Mouse (Mus musculus) frontal cortex, postnatal 10 days (tissue): ENCODE data around the gene Nkx6-2.

Source experiments
- DNase-seq, 2 experiments: peaks; one replicate each; pipeline ENCODE4 v3.0.0; 2022; ENCODE audit warnings: low spot score in 2 of 2, mixed read lengths in 1 of 2

The Nkx6-2 gene

DNA sequence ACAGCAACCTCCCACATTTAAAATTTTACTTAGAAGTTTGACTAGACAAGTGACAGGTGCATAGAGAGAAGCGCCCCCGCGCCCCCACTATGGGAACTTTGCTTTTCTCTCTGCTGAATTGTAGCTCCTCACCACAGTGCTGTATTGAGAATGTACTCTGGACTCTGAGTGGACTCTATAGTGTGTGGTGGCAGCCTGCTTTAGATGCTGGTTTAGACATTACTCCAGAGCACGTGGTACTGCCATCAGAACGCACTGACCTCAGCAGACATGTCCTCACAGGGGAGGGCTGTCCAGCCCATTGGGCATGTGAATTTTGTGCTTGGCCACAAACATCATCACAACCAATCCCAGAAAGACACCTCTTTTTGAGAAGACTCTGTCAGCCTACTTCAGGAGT is 11.8 kb downstream of the Nkx6-2 start:
- no peak for DNase-seq

DNA sequence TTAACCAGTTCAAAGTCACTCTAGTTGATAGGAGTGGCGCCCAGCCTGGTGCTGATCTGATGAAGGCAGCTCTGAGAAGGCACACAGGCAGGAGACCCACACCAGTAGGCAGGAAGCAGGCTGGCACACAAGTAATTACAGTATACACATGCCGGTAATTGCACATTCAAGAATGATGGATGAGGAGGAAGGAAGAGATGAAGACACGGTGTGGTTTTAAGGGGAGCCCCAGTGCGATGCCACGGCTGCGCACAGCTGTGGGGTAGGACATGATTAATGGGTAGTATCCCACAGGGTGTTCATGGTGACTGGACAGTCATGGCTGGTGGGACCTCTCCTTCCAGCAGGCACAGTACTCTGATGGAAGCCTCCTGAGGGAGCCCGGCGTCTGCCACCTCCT is 16.1 kb downstream of the Nkx6-2 start:
- no peak for DNase-seq

DNA sequence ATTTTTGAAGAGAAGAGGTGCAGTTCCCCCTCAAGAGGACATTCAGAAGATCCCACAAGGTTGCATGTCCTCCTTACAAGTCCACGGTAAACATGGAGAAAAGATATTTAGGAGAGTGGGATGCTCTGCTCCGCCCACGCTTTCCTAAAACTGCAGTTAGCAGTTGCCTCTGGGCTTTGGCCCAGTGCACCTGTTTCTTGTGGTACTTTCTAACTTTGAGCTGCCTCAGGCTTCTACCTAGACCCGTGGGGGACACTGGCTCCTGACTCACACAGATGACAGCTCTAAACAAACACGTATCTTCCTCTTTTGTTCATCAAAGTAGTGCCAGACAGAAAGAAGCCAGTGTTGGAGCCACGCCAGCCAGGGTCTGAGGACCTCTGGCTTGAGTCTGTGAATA is 16.6 kb downstream of the Nkx6-2 start:
- no peak for DNase-seq

DNA sequence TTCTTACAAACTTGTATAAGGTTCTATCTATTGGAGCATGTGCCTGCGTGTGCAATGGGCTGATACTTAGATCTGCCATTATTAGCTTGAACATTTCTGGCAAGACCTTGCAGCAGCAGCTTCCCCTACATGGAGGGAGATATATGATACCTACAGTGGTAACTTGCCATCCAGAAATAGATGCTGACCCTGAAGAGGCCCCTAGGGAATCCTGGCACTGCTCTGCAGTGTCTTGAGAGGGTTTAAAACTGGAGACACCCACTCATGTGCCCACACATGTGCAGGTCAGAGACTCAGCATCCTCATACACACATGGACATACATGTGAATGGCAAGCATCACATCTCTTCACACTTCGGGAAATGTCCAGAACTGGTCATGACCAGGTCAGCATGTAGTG is 18.4 kb downstream of the Nkx6-2 start:
- DNase-seq, result no peak

DNA sequence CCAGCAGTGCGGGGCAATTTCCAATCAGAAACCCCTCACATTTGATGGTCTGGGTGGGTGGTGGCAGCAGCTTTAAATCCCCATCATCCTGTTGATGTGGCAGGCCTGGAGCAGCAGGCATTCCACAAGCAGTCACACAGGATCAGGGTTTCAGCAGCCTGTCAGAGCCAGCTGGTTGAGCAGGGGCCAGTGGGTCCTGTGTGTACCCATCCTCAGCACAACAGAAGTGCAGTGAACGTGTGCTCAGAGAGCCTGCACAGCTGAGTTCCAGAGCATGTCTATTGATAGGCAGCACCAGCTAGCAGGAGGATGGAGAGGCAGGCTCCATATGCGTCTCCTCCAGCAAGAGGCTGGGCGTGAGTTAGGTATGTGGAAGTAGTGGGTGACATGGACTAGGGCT is 19.2 kb downstream of the Nkx6-2 start:
- no peak for DNase-seq

DNA sequence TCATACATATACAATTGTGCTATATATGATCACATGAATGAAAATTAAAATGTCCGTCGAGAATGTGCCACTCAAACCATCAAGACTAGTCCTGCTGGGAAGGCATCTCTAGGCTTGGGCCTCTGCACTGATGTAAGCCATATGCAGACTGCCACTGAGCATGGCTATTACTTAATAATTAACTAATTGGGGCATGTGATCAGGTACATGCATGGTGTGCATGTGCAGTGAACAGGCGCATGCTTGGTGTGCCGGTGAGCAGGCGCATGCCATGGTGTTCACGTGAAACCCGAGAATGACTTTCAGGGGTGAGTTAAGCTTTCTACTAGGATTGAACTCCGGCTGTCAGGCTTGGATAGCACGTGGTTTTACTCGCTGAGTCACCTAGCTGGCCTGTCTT is 22.9 kb downstream of the Nkx6-2 start:
- DNase-seq, result no peak

DNA sequence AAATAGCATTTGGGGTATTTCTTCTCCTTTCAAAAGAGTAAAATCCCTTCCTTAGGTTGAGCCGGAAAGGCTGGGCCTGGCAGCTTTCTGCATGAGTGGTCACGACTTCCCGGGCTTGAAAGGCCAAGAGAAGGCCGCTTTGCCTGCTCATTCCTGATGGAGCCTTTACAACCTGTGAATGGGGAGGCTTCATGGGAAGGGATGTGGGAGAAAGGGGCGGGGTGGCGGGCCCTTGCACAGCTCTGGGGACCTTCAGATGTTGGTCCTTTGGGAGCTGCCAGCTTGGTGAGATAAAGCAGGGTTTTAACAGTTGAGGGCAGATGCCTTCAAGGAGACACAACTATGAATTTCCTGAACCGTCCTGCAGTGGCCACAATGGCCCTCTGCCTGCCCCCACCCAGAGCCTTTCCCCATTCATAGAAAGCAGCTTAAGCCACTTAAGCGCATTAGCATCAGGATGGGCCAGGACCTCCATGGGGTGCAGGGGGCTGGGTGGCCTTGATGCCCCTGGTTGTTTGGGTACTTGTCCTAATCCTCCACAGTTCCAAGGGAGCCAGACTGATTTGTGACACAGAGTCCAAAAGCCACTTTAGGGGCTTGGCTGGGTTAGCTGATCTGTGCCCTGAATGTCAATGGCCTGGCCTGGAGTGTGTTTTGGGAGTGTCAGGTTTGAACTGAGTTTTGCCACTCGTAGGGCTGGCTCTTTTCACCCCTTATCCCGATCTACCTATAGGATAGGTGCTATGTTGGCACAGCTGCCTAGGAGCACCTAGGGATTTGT is 25.7 kb downstream of the Nkx6-2 start:
- DNase-seq, result no peak

DNA sequence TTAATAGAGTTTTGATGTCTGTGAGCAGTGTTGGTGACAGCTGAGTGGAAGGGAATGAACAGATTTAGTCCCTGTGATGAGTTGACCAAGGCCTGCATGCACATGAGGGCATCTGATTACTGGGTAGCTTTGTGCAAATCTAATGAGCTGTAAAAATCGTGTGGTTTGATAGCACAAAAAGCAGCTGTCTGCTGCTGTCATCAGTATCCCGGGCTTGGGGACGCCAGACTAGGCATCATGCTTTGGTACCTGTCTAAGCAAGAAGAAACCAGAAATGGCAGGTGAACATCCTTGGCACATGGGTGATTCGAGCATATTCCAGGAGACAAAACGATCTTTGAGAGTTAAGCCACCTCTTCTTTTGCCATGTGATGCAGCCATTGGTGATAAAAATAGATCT is 26.3 kb downstream of the Nkx6-2 start:
- no peak for DNase-seq

DNA sequence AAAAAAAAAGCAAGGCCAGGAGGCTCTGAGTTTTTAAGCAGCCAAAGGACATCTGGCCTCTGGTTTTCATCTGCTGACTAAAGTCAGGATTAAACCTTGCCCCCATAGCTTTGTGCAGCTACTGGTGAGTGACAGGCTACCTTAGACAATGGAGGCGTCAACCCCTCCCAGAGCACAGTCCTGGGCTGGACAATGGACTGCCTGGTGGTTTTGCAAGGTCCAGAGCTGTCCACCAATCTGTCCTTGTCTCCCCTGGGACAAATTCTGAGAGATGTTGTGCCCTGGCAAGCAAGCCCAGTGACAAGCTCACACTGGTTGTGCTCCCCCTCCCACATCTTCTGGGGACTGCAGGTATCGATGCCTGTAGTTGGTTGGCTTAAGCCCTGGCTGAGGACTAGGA is 31.1 kb downstream of the Nkx6-2 start:
- DNase-seq, result no peak

DNA sequence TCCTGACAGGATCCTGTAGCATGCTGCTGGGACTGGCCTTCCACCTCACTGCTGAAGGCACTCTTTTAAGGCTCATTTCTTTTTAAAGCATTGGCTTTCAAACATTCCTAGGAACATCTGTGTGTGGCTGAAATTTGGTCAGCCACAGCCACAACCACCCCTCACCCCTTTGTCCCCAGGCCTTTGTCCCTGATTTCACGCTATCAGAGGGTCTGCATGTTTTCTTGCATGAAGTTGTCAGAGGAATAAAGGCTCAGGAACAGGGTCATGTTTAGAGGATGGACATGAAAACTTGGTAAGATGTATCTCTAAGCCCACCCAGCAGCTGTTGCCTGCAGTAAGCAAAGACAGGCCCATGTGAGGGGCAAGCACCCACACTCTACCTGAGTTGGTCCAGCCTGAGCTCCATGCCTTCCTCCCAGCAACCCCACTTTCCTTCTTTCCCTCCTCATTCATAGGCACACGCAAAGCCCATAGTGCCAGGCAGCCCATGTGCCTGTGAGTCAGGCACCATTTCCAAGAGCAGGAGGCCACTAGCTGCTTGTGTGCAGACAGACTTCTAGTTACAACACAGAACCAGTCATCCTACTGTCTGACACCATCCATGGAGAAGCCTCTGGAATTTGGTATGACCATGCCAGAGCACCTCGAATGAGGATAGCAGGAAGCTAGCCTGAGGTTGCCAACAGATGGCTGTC is 32.4 kb downstream of the Nkx6-2 start:
- DNase-seq, result no peak

DNA sequence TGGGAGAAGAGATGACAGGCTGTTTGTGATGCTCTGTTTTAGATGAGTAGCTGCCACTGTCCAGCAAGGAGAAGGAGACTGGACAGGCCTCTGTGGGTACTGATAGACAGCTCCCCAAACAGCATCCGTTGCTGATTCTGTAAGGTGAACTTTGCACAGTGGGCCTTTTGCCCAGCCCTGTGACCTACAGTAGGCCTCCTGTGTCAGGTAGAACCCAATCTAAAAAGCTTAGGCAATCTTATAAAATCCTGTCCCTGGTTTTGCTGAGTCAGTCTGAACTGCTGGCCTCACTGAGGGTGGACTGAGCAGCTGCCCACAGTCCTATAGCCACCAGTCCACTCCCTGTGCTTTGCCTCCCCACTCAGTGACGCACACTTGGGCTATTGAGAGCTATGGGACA is 35.3 kb downstream of the Nkx6-2 start:
- no peak for DNase-seq

DNA sequence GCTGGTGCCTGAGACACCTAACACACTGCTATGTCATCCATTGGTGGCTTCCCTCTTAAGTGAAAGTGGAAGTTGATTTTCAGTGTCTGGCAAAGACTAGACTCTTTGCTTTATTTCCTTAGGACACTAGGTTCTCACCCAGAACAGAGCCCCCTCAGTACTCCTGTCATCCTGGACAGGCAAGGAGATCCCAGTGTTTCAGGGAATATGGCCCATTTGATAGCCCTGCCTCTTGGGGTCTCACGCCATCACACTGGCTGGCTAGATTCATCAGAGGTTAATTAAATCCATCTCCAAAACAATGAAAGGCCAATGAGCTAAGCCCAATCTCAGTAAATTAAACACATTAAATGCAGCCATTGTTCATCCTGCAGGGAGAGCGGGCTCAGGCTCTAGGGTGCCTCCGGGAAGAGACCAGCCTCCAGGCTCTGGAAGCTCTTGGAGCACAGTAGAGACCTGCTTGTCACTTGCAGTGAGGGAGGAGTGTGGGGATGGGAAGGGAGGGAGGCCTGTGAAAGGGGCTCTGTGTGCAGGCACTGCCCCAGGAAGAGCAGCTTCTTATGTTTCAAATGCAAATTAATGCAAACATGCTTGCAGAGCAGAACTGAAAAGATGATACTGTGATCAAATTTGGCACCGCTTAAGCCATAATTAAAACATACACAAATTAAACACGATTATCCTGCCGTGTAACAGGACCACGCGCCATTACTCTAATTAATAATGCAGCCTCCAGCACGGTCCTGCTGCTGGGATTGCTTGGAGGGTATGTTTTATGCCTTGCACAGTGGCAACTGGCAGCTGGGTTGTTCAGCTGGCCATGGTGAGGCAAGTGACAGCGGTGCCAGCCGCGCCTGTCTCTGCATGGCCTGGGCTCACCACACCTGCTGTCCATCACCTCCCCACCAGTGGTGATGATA is 37.6 kb downstream of the Nkx6-2 start:
- DNase-seq, result peak; percentile 35 to 36

DNA sequence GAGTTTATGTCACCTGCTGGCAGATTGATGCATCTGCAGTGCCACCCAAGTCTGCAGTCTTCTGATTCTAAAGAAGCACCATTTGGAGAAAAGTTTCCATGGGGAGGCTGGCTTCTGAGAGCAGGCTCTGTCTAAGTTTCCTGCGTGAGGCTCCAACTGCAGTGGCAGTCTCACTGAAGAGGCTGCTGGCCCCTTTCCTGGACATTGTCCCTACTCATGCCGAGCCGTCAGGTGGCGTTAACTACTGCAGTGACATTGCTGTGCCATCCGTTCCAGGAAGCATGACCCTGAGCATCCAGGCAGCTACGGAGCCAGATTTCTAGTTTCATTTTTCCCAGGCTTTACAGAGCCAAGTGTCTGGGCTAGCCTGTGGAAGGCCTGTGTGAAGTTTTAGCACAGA is 41.2 kb downstream of the Nkx6-2 start:
- DNase-seq, result no peak

DNA sequence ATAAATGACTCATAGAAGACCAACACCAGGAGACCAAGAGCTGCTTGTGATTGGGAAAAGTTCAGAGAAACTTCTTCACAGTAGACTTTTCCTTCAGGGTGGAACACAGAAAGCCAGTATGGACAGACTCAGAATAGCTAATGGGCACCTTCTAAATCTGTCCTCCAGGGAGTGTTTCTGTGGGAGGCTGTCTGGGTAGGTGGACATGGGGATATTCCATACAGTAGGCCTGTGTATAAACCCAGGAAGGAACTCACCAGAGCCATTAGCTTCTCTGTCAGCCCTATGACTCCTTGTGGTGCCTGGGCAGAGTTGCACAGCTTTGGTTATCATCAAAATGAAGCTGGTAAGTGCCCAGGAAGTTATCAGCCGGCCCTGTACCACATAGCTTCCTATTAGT is 42.0 kb downstream of the Nkx6-2 start:
- no peak for DNase-seq

DNA sequence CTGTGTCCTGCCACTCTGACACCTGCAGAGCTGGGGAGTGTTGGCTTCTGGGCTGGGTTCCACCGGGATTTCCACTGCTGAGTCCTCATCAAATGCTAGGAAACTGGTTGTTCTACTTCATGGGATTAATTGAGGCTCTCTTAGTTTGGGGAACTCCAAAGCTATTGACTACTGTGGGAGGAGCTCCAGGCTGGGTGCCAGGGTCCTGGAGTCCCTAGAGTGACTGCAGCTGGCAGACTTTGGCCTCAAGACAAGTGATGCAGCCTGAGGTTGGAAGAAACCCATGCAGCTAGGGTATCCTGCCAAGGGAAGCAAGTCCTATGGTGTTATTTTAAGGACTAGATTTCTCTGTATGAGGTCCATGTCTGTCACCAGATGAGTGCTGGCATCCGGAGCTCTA is 44.1 kb downstream of the Nkx6-2 start:
- DNase-seq, result peak; percentile 39 to 52

DNA sequence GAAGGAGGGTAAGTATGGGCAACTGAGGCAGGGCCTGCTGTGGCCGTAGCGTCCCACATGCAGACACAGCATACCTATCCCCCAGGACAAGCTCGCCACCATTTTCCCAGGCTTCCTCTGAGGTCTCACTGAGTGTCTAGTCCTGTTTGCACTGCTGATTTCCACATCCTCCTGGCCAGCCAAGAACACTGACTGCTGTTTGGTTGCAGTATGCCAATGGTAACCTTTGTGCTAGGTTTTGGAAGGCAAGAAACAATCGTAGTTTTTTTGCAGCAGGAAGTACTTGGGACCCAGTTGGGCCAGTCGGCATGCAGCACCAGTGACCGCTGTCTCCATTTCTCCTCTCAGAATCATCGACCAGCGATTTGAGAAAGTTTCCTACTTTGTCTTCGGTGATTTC is 44.8 kb downstream of the Nkx6-2 start:
- DNase-seq, result no peak

DNA sequence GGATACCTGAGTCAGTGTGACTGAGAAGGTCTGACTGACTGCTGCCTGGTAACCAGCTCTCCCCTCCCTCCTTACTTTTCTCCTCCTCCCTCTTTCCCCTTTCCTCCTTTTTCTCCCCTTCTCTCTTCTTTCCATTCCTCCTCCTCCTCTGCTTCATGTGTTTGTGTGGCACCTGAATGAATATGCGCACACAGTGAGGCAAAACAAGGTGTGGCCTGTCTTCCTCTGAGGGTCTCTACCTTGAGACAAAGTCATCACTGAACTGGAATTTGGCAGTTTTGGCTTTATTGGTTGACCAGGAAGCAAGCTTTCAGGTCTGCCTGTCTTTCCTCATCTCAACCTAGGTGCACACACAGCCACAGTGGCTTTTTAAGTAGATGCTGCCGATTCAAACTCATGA is 45.8 kb downstream of the Nkx6-2 start:
- DNase-seq, result no peak

DNA sequence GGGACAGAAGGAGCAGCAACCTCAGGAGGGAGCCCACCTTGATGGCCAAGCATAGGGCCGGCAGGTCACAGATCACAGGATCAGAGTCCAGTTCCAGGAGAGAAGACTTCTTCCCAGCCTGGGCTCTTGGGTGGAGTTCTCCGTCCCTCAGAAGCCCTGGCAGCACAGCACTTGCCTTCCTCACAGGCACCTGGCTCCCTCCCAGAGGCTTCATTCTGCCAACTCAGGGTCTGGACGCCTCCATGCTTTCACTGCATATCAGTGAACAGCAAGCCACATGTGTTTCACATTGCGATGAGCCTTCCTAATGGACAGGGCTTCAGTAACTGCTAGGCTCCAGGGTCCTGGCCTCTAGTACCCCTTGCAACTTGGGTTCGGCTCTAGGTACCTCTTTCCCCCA is 46.3 kb downstream of the Nkx6-2 start:
- DNase-seq, result no peak

DNA sequence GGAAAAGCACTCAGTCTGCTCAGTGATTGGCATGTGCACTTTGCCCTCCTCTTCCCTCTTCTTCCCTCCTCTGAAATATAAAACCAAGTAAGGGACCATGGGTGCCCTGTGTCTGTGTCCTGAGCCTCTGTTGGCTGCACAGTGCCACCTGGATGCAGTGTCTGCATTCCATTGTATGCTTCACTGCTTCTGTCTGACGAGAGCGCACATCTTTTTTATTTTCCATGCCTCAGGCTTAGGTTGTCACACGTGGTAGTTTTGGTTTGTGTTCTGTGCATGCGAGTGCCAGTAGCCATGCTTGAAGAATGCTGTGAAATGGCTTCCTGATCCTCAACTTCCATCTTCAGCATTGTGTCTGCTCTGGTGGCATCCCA is 51.2 kb downstream of the Nkx6-2 start:
- no peak for DNase-seq

DNA sequence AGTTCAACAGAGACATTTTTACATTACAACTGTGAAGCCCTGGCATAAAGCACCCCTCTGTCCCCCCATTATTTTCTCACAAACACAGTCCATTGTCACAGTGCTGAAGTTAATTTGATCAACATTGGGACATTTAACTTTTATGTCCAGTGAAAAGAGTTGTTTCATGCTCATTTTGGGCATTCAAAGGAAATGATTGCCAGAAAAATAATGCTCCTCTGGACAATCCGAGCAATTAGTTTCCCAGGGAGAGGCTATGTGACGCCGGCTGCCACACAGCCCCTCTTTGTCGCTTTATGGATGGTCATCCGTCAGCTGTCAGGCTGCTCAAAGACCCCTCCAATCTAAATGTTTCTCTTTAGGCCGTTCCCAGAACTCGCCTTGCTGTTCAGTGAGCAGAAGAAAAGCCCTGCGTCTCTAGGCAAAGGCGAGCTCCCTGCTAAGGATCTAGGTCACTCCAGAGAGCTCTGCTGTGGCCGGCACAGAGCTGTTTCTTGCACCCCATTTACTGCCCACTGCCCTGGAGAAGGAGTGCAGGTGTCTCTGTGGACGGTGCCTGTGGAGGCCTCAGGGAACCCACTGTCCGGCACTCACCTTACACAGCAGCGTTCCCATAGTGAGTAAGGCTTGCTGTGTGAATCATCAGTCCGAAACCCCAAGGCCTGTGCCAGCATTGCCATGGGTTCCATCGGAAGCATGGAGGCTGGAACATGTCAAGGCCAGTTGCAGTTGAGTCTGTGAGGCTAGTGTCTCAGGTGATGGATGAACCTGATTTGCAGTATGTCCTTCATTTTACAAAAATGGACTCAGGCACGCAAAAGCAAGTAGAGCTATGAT is 51.8 kb downstream of the Nkx6-2 start:
- DNase-seq, result no peak
